Mouse (Mus musculus) limb, embryonic 14.5 days (tissue): ENCODE data around the gene Vbp1. TPM values are rescaled to one million over a fixed set of nuclear protein-coding genes. Genes with fewer than 3 reads are reported as not detected.
"Not testable (repeated sequence)": the region's sequence is repeated elsewhere in the genome, so short reads cannot be mapped to it uniquely, and the experiment has no call there.

Experiments used
- ATAC-seq: fragments of 200-750 bp; cut with Nextera tagmentation; 2 replicates; pipeline ENCODE4 v1.8.0; 2017; ENCODE audit warnings: low read depth, moderate number of reproducible peaks, moderate TSS enrichment; ENCODE audit not compliant: low FRiP score
- DNase-seq: peaks from one replicate; pipeline ENCODE4 v3.0.0-alpha.2; 2015; ENCODE audit warnings: low spot score
- H3K27ac ChIP-seq: fragments of 300-500 bp; sonication (generic); replicated peaks from 2 replicates; pipeline ENCODE4 v1.5.1; 2014; ENCODE audit warnings: low read depth, mild to moderate bottlenecking, low read length, moderate library complexity, mixed read lengths
- H3K27me3 ChIP-seq: fragments of 300-500 bp; sonication (generic); 2 replicates; pipeline ENCODE4 v1.6.1; 2014; ENCODE audit warnings: low read length, mixed read lengths; ENCODE audit not compliant: control insufficient read depth, insufficient read depth
- H3K36me3 ChIP-seq: fragments of 300-500 bp; sonication (generic); 2 replicates; pipeline ENCODE4 v1.6.1; 2014; ENCODE audit warnings: mild to moderate bottlenecking, low read length, moderate library complexity, mixed read lengths; ENCODE audit not compliant: control insufficient read depth, insufficient read depth
- H3K4me1 ChIP-seq: fragments of 300-500 bp; sonication (generic); 2 replicates; pipeline ENCODE4 v1.6.1; 2014; ENCODE audit warnings: antibody characterized with exemption, low read length, mixed read lengths; ENCODE audit not compliant: control insufficient read depth, insufficient read depth
- H3K4me2 ChIP-seq: fragments of 300-500 bp; sonication (generic); replicated peaks from 2 replicates; pipeline ENCODE4 v1.6.1; 2014; ENCODE audit warnings: low read depth, mild to moderate bottlenecking, low read length, moderate library complexity; ENCODE audit not compliant: severe bottlenecking
- H3K4me3 ChIP-seq: fragments of 300-500 bp; sonication (generic); replicated peaks from 2 replicates; pipeline ENCODE4 v1.5.1; 2014; ENCODE audit warnings: low read length
- H3K9ac ChIP-seq: fragments of 300-500 bp; sonication (generic); 2 replicates; pipeline ENCODE4 v1.6.1; 2014; ENCODE audit warnings: mild to moderate bottlenecking, low read depth, low read length, moderate library complexity; ENCODE audit not compliant: severe bottlenecking
- H3K9me3 ChIP-seq: fragments of 300-500 bp; sonication (generic); 2 replicates; pipeline ENCODE4 v1.6.1; 2016; ENCODE audit warnings: low read length; ENCODE audit not compliant: control insufficient read depth
- POLR2A ChIP-seq: fragments of 200-500 bp; IDR thresholded peaks from 2 replicates; pipeline ENCODE4 v1.8.0; 2012; ENCODE audit warnings: inconsistent platforms, mild to moderate bottlenecking, moderate library complexity, borderline replicate concordance; ENCODE audit not compliant: insufficient read depth, insufficient read length; ENCODE audit errors: extremely low read depth
- WGBS: fragments of 180-500 bp; shearing (Covaris S2); extraction: QIAGEN DNeasy Blood & Tissue Kit; methylation state at CpG from one replicate; pipeline ENCODE4 v1.1.7; 2014; 5-methylcytosine and 5-hydroxymethylcytosine counted together
- polyA plus RNA-seq, 2 experiments: library from polyadenylated mRNA; depleted of rRNA in 1 of 2; stranded (reverse) in 1 of 2; unstranded in 1 of 2; fragments of >200 nt; fragmentation: Nextera tagmentation in 1 of 2; extraction: Ambion mirVana in 1 of 2; gene quantifications; 2 replicates each; pipeline versions ENCODE4 v1.2.1 to v1.2.3; 2012 to 2014

The Vbp1 gene
- polyA plus RNA-seq (2012; rRNA removed) (30.1 and 37.2 TPM in 2 replicates), polyA plus RNA-seq (2014; fragmentation: Nextera tagmentation; extraction: Ambion mirVana) (126 and 128 TPM in 2 replicates)

GRCm38 (mm10) chrX:75514179-75514972, at the start of gene Vbp1:
Gene Vbp1, plus strand, starts transcription at chrX:75514299.
- Histone ChIP-seq H3K4me1 (no peaks in the 10 kb centered on the region), H3K36me3 (no peaks in the 10 kb centered on the region; the same call in 1 of the 2 replicates), H3K4me2 (peak within 1 kb of the TSS; percentile 33), H3K9me3 (no peaks in the 10 kb centered on the region), H3K27ac (peak within 1 kb of the TSS; percentile 94), H3K9ac (peak within 1 kb of the TSS; percentile 68), H3K4me3 (peak within 1 kb of the TSS; percentile 55), H3K27me3 (no peaks in the 10 kb centered on the region)
- ATAC-seq (peak; percentile 99), DNase-seq (peak; percentile 94)
- WGBS: 15% methylated on average over 37 of the region's 37 CpGs
- TF ChIP-seq POLR2A: peak; percentile 72; the same call in 1 of the 2 replicates

GRCm38 (mm10) chrX:75475182-75475644, 38.9 kb upstream of the Vbp1 start:
- peak; percentile 74 for ATAC-seq
- peak overlapping the region; percentile 46 for H3K9ac ChIP-seq

GRCm38 (mm10) chrX:75489886-75490285, 24.2 kb upstream of the Vbp1 start:
- H3K36me3 ChIP-seq: no peaks in the 10 kb centered on the region
- H3K4me1 ChIP-seq: no peaks in the 10 kb centered on the region
- H3K4me3 ChIP-seq: no peak overlapping the region
- no peak for TF ChIP-seq POLR2A
- ATAC-seq: no peak
- no peak overlapping the region for H3K9ac ChIP-seq
- H3K9me3 ChIP-seq: no peaks in the 10 kb centered on the region
- no peak for DNase-seq
- 89% methylated on average over 1 of the region's 1 CpGs for WGBS
- H3K27me3 ChIP-seq: no peaks in the 10 kb centered on the region
- no peak overlapping the region for H3K4me2 ChIP-seq
- H3K27ac ChIP-seq: no peak overlapping the region

More at GRCm38 (mm10) chrX:75475182-75475644, 38.9 kb upstream of the Vbp1 start:
- not testable (repeated sequence) for H3K27ac ChIP-seq, H3K36me3 ChIP-seq, H3K27me3 ChIP-seq, H3K9me3 ChIP-seq, H3K4me1 ChIP-seq
- WGBS: 19% methylated on average over 35 of the region's 37 CpGs
- H3K4me2 ChIP-seq: peak overlapping the region; percentile 41
- H3K4me3 ChIP-seq: peak overlapping the region; percentile 33
- DNase-seq: peak; percentile 14

GRCm38 (mm10) chrX:75513787-75514178, 316 bp upstream of the Vbp1 start:
- Histone ChIP-seq H3K9me3 (no peaks in the 10 kb centered on the region), H3K36me3 (no peaks in the 10 kb centered on the region; the same call in 1 of the 2 replicates), H3K4me1 (no peaks in the 10 kb centered on the region), H3K9ac (0 out of 2 replicates have a peak overlapping the region, but pooled peaks have one; percentile 68), H3K4me2 (peak overlapping the region; percentile 31; the same call in 1 of the 2 replicates), H3K4me3 (no peak overlapping the region), H3K27ac (no peak overlapping the region), H3K27me3 (no peaks in the 10 kb centered on the region)
- ATAC-seq: no peak
- WGBS: 39% methylated on average over 3 of the region's 3 CpGs
- DNase-seq: no peak
- TF ChIP-seq POLR2A: no peak

- ATAC-seq: peak; percentile 71
- no peak within 1 kb of the TSS for H3K27ac ChIP-seq
Observed at GRCm38 (mm10) chrX:75577582-75578324, 63.7 kb downstream of the Vbp1 start, which contains the start of gene Rab39b. Gene Rab39b, minus strand, starts transcription at chrX:75578231.

More at GRCm38 (mm10) chrX:75577582-75578324, 63.7 kb downstream of the Vbp1 start, which contains the start of gene Rab39b:
- H3K4me2 ChIP-seq: peak within 1 kb of the TSS; percentile 46
- H3K9me3 ChIP-seq: no peaks in the 10 kb centered on the region
- no peaks in the 10 kb centered on the region for H3K36me3 ChIP-seq
- WGBS: 20% methylated on average over 37 of the region's 41 CpGs
- peak within 1 kb of the TSS; percentile 50 for H3K4me3 ChIP-seq
- H3K9ac ChIP-seq: peak within 1 kb of the TSS; percentile 68
- no peak for TF ChIP-seq POLR2A
- H3K27me3 ChIP-seq: no peaks in the 10 kb centered on the region
- H3K4me1 ChIP-seq: no peaks in the 10 kb centered on the region
- DNase-seq: peak; percentile 38
